Mouse (Mus musculus) ES-Bruce4 (cell line): Measurements from ENCODE around the gene Tmeff1.

Experiments
- CTCF ChIP-seq: IDR thresholded peaks from one replicate; pipeline ENCODE4 v1.8.1; 2011; ENCODE audit warnings: low read depth, low read length
- EP300 ChIP-seq: IDR thresholded peaks from 2 replicates; pipeline ENCODE4 v1.6.1; 2011; ENCODE audit warnings: low read depth, low read length; ENCODE audit not compliant: insufficient read depth
- POLR2A ChIP-seq: IDR thresholded peaks from one replicate; pipeline ENCODE4 v1.8.1; 2011; ENCODE audit warnings: low read length; ENCODE audit not compliant: insufficient read depth

- TF ChIP-seq EP300, result no peak
- no peak for TF ChIP-seq POLR2A
- TF ChIP-seq CTCF, result no peak
These were observed 93.8 kb downstream of the Tmeff1 start for GRCm38 (mm10) chr4:48678793-48679192.
